Comparison of ENCODE assay signal across 9 mouse cellular contexts in genomic region chr11:117134776-117135387, GRCm38 (mm10). TPM values are rescaled to one million over a fixed set of nuclear protein-coding genes. Genes with fewer than 3 reads are reported as not detected.
A peak's percentile ranks its signal among the peaks of the same experiment; 100 is the strongest.
DNase-seq lines count a peak whose midpoint lies in the region; ATAC-seq lines count a peak whose summit lies in the region.
"Had no signal": no experiment of that assay in that cellular context is flagged by ENCODE, and none has a peak within 500 bp of the region (broad histone marks: within the 10 kb centered on the region; RNA-seq: fewer than 3 reads in every experiment).

No protein-coding gene starts in this region.

- H3K36me3 ChIP-seq in hindbrain, embryonic 15.5 days, result no peaks in the 10 kb centered on the region

- H3K27ac ChIP-seq in hindbrain, embryonic 15.5 days (replicated peaks), result peak overlapping the region; percentile 56

- no peaks in the 10 kb centered on the region for H3K9me3 ChIP-seq in hindbrain, embryonic 15.5 days
- H3K9me3 ChIP-seq: midbrain, embryonic 10.5 days had no signal

- H3K4me1 ChIP-seq in hindbrain, embryonic 15.5 days (replicated peaks), result peaks cover 31% of the 10 kb centered on the region

- DNase-seq in cerebellum, adult 11-12 months, result peak; percentile 33
- DNase-seq in cerebellum, postnatal 14 days, result no peak
- peak; percentile 62 to 77 for DNase-seq in kidney, postnatal 4 days
- no peak for DNase-seq in kidney, adult 18-20 months
- DNase-seq in adrenal gland, postnatal 36 days, result peak; percentile 75 to 82
- DNase-seq in right cerebral cortex, postnatal 36 days (ENCODE audit: low spot score in 2 of 2), result no peak

- no peak for ATAC-seq in hindbrain, embryonic 15.5 days (ENCODE audit: low FRiP score, low read depth)
- ATAC-seq in megakaryocyte progenitor cell, adult 5-6 weeks (replicated peaks; ENCODE audit: poor library complexity), result no peak

- no peak overlapping the region for H3K9ac ChIP-seq in hindbrain, embryonic 15.5 days

- H3K27me3 ChIP-seq in hindbrain, embryonic 15.5 days, result no peaks in the 10 kb centered on the region

- WGBS in hindbrain, embryonic 15.5 days, result 61% methylated on average over 23 of the region's 23 CpGs

- no peak overlapping the region; the same call in 1 of the 2 replicates for H3K4me2 ChIP-seq in hindbrain, embryonic 15.5 days

- H3K4me3 ChIP-seq in hindbrain, embryonic 15.5 days, result no peak overlapping the region

RNA-seq across cellular contexts. Expression of gene Sec14l1, which starts 19.9 kb away (rescaled TPM):
- total RNA-seq in adrenal gland, postnatal 36 days (2021), result 100 to 1,000 TPM; 132 to 163 TPM
- 57.2 and 63.0 TPM in 2 replicates for polyA plus RNA-seq in hindbrain, embryonic 15.5 days (2015; fragmentation: Nextera tagmentation; extraction: Ambion mirVana)
- total RNA-seq in megakaryocyte progenitor cell, adult 5-6 weeks (2015), result 9.8 and 11.7 TPM in 2 replicates
- total RNA-seq in megakaryocyte progenitor cell, adult 5-6 weeks (2017), result 11.4 and 12.9 TPM in 2 replicates

Comparison
In these comparisons a context has a peak if more than half of its experiments do, and no peak if none do; other contexts are left out.
1. DNase-seq: peak in cerebellum, adult 11-12 months (single experiment), kidney, postnatal 4 days (2 of 2) and adrenal gland, postnatal 36 days (2 of 2); none in cerebellum, postnatal 14 days (0 of 2), kidney, adult 18-20 months (single experiment) and right cerebral cortex, postnatal 36 days (0 of 2).
2. RNA of gene Sec14l1, which starts 19.9 kb away (total RNA-seq): 132 to 163 TPM in adrenal gland, postnatal 36 days; 9.8 to 12.9 TPM in megakaryocyte progenitor cell, adult 5-6 weeks; every median in the first group is over 4 times any median in the second.